Mouse (Mus musculus): Measurements from ENCODE around the gene Elovl6.

GRCm38 (mm10) chr3:129651765-129652164 lies 119.6 kb downstream of the Elovl6 start:
- no peak for TF ChIP-seq UBTF (IDR thresholded peaks at IDR 0.05; ENCODE audit: borderline replicate concordance, insufficient read depth, low read depth, low read length)
- TF ChIP-seq CTCF (IDR thresholded peaks at IDR 0.05 in 2 of 3, conservative IDR thresholded peaks at IDR 0.05 in 1 of 3; ENCODE audit: control insufficient read depth in 1 of 3, insufficient read depth in 1 of 3, low read depth in 2 of 3, low read length in 3 of 3, poor library complexity in 1 of 3, severe bottlenecking in 1 of 3): no peak
- TF ChIP-seq POLR2A (IDR thresholded peaks at IDR 0.05; ENCODE audit: control insufficient read depth in 1 of 2, insufficient read depth in 1 of 2, low read depth in 1 of 2, low read length in 2 of 2, poor library complexity in 1 of 2): no peak
- no peak for TF ChIP-seq RCOR1 (IDR thresholded peaks at IDR 0.05; ENCODE audit: low read depth, low read length)
- no peak for TF ChIP-seq TAL1 (IDR thresholded peaks at IDR 0.05; ENCODE audit: low read length)

All from MEL (cell line).